Mouse (Mus musculus) midbrain, postnatal 0 days (tissue): ENCODE measurements around the gene Gramd1b. TPM values are rescaled to one million over a fixed set of nuclear protein-coding genes. Genes with fewer than 3 reads are reported as not detected.

Source experiments
- ATAC-seq: fragments of 200-750 bp; cut with Nextera tagmentation; 2 replicates; pipeline ENCODE4 v1.8.0; 2017; ENCODE audit warnings: moderate number of reproducible peaks, mild to moderate bottlenecking, moderate TSS enrichment, moderate library complexity; ENCODE audit not compliant: low FRiP score
- DNase-seq: peaks from one replicate; pipeline ENCODE4 v3.0.0-alpha.2; 2015; ENCODE audit warnings: low spot score
- H3K27ac ChIP-seq: fragments of 300-500 bp; sonication (generic); 2 replicates; pipeline ENCODE4 v1.5.1; 2014; ENCODE audit warnings: low read depth, mild to moderate bottlenecking, low read length, mixed read lengths
- H3K27me3 ChIP-seq: fragments of 300-500 bp; sonication (generic); 2 replicates; pipeline ENCODE4 v1.6.1; 2014; ENCODE audit warnings: low read length, control low read depth, mixed read lengths; ENCODE audit not compliant: insufficient read depth
- H3K36me3 ChIP-seq: fragments of 300-500 bp; sonication (generic); 2 replicates; pipeline ENCODE4 v1.6.1; 2014; ENCODE audit warnings: low read length, control low read depth, mixed read lengths; ENCODE audit not compliant: insufficient read depth
- H3K4me1 ChIP-seq: fragments of 300-500 bp; sonication (generic); 2 replicates; pipeline ENCODE4 v1.6.1; 2014; ENCODE audit warnings: mild to moderate bottlenecking, control low read depth, antibody characterized with exemption, low read length, mixed read lengths; ENCODE audit not compliant: insufficient read depth
- H3K4me2 ChIP-seq: fragments of 300-500 bp; sonication (generic); 2 replicates; pipeline ENCODE4 v1.6.1; 2014; ENCODE audit warnings: low read depth, mild to moderate bottlenecking, low read length, mixed read lengths; ENCODE audit not compliant: poor library complexity, severe bottlenecking
- H3K4me3 ChIP-seq: fragments of 300-500 bp; sonication (generic); 2 replicates; pipeline ENCODE4 v1.5.1; 2014; ENCODE audit warnings: low read depth, mild to moderate bottlenecking, low read length, moderate library complexity
- H3K9ac ChIP-seq: fragments of 300-500 bp; sonication (generic); replicated peaks from 2 replicates; pipeline ENCODE4 v1.6.1; 2014; ENCODE audit warnings: mild to moderate bottlenecking, low read length, moderate library complexity, mixed read lengths; ENCODE audit not compliant: poor library complexity, severe bottlenecking
- H3K9me3 ChIP-seq: fragments of 300-500 bp; sonication (generic); 2 replicates; pipeline ENCODE4 v1.6.1; 2016; ENCODE audit warnings: low read length, control low read depth
- CTCF ChIP-seq: IDR thresholded peaks from 2 replicates; pipeline ENCODE4 v1.5.1; 2016; ENCODE audit warnings: antibody characterized with exemption, mild to moderate bottlenecking
- WGBS: fragments of 180-500 bp; shearing (Covaris S2); extraction: QIAGEN DNeasy Blood & Tissue Kit; methylation state at CpG from one replicate; pipeline ENCODE4 v1.1.7; 2014; 5-methylcytosine and 5-hydroxymethylcytosine counted together
- polyA plus RNA-seq: library from polyadenylated mRNA; unstranded; fragments of >200 nt; fragmentation: Nextera tagmentation; extraction: Ambion mirVana; gene quantifications from 2 replicates; pipeline ENCODE4 v1.2.1, GENCODE M21; 2015
- total RNA-seq: library from RNA; depleted of rRNA; stranded (reverse); fragments of >200 nt; gene quantifications from 2 replicates; pipeline ENCODE4 v1.2.3, GENCODE M21; 2014

Gramd1b gene
- total and polyA plus RNA-seq, 2 experiments from 2014 or later: 19.1 to 48.3 TPM

DNA sequence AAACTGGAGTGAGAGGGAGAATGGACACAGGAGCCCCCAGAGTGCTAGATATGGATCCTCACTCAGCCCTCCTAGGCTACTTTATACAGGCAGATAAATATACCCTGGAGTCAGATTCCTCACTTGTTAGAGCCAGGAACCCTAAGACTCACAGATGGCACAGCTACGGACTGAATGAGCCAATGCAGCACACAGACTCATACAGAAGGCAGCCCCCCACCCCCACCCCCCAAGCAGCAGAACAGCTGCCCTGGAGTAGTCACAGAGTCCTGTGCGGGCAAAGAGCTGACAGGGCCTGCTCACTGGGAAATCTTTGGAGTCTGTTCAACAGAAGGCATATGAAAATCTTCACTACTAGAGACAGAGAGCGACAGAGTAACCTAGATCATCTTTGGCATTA is 223.9 kb downstream of the Gramd1b start:
- 73% methylated on average over 3 of the region's 3 CpGs for WGBS
- Histone ChIP-seq H3K4me1 (no peaks in the 10 kb centered on the region), H3K27me3 (no peaks in the 10 kb centered on the region), H3K27ac (no peak overlapping the region), H3K36me3 (peaks cover 76% of the 10 kb centered on the region), H3K4me3 (no peak overlapping the region), H3K9me3 (no peaks in the 10 kb centered on the region), H3K9ac (no peak overlapping the region), H3K4me2 (no peak overlapping the region)
- DNase-seq: peak; percentile 37
- no peak for TF ChIP-seq CTCF
- ATAC-seq: no peak

DNA sequence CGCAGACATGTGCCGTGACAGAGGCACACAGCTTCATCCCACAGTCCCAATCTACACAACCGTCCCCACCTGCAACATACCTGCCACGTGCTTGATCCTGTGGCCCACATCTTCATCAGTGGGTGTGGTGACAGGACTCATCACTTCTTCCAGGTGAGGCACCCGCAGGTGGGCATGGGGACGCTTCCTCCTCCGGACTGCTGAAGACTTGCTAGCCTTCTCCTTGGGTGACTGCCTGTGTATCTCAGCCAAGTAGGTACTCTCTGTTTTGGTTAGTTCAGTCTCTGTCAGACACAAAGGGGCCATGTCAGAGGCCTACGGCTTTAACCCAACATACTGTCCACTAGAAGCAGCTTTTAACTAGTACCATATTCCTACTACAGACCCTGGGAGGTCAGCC is 226.9 kb downstream of the Gramd1b start:
- Histone ChIP-seq H3K36me3 (peaks cover 81% of the 10 kb centered on the region), H3K9ac (no peak overlapping the region), H3K27ac (no peak overlapping the region), H3K4me3 (no peak overlapping the region), H3K9me3 (no peaks in the 10 kb centered on the region), H3K4me2 (no peak overlapping the region), H3K4me1 (no peaks in the 10 kb centered on the region), H3K27me3 (no peaks in the 10 kb centered on the region)
- ATAC-seq (no peak), DNase-seq (no peak)
- WGBS: 98% methylated on average over 8 of the region's 8 CpGs
- TF ChIP-seq CTCF: no peak

DNA sequence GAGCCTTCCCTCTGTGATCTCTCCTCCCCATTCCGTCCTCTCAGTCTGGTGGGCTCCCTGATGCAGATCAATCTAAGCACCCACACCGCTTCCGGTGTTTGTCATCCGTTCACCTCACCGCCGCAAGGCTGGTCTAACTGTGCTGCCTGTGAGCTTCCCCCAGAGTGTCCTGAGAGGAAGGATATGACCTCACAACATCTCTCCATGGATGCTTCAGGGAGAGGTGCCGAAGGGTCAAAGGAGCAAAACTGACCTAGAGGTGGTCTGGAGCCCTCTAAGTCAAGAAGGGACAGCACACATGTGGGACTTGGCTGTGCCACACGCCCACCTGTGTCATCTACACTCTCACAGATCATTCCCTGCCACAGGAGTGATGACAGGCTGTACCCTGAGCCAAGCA is 228.8 kb downstream of the Gramd1b start:
- Histone ChIP-seq H3K4me2 (no peak overlapping the region), H3K4me1 (no peaks in the 10 kb centered on the region), H3K4me3 (no peak overlapping the region), H3K9me3 (no peaks in the 10 kb centered on the region), H3K27me3 (no peaks in the 10 kb centered on the region), H3K9ac (no peak overlapping the region), H3K27ac (no peak overlapping the region), H3K36me3 (peaks cover 84% of the 10 kb centered on the region)
- ATAC-seq: no peak
- DNase-seq: no peak
- 90% methylated on average over 8 of the region's 8 CpGs for WGBS
- no peak for TF ChIP-seq CTCF

DNA sequence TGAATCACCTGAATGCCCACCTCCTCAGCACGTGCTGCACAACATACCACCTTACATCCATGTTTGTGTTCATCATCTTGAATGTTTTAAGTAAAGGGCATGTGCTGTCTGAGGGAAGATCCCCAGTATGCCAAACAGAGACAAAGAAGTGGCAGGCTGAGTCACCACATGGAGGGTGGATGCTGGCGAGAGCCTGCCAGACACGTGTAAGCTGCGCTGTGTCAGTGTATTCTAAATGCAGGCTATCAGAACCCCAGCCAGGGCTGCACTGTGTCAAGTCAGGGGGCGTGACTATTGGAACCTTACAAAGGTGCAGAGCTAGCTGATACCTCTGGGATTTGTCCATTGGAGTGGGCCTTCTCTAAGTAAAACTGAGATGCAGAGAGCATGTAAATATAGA is 229.7 kb downstream of the Gramd1b start:
- Histone ChIP-seq H3K4me3 (no peak overlapping the region), H3K4me2 (no peak overlapping the region), H3K27ac (no peak overlapping the region), H3K4me1 (no peaks in the 10 kb centered on the region), H3K9ac (no peak overlapping the region), H3K27me3 (no peaks in the 10 kb centered on the region), H3K9me3 (no peaks in the 10 kb centered on the region), H3K36me3 (peaks cover 83% of the 10 kb centered on the region)
- no peak for ATAC-seq
- no peak for DNase-seq
- WGBS: 89% methylated on average over 5 of the region's 5 CpGs
- TF ChIP-seq CTCF: no peak

DNA sequence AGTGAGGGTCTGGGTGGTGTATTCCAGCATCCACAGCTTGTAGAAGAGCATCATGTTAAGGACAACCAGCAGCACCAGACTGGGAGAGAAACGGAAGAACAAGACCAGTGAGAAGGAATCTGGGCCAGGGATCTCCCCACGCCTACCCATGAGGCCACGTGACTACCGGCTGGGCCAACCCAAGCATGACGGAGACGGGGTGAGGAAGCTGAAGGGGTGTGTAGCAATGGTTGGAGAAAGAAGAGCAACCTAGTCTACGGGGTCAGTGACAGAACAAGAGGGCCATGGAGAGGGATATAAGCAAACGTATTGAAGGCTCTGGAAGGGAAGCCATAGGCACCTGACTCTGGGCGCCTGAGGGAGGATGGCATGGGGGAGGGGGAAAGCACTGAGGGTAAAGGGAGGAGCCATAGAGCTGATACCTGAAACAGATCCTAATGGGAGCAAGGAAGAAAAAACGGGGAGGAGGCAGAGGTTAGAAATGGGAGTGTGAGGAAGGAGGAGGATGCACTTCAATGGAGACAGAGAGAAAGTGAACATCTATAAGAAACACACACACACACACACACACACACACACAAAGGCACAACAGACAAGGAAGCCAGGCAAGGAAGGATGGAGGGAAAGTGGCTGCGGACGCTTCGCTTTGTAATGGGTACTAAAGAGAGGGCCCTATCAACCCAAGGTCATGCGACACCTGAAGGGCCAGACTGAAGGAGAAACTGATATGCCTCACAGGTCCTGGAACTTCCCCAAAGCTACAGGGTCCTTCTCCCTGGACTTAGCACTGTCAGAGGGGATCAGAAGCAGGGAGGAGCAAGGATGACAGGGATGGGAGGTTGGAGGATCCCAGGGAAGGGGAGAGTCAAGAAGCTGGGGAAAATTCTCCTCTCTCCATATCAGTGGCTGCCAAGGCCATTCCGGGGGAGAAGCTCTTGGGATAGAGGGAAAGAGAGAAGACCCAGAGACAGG is 230.9 kb downstream of the Gramd1b start:
- ATAC-seq (no peak), DNase-seq (no peak)
- Histone ChIP-seq H3K27ac (no peak overlapping the region), H3K9ac (no peak overlapping the region), H3K27me3 (no peaks in the 10 kb centered on the region), H3K9me3 (no peaks in the 10 kb centered on the region), H3K4me3 (no peak overlapping the region), H3K36me3 (peaks cover 72% of the 10 kb centered on the region), H3K4me2 (no peak overlapping the region), H3K4me1 (no peaks in the 10 kb centered on the region)
- no peak for TF ChIP-seq CTCF
- WGBS: 89% methylated on average over 15 of the region's 15 CpGs

DNA sequence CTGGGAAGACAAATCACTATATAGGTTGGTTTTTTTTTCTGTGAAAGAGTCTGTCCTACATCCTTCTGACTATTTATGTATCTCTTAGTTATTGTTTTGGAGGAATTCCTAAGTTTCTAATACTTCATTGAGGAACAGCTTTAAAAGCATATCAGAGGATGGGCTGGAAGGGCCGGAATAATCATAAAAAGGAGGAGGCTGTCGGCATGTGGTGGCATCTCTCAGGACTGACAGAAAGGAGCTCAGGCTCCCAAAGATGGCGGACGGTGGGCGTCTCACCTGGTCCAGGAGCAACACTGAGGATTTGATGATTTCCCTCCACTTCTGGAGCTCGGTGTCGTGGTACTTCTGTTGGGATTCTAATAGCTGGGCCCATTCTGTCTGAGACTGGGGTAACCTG is 231.9 kb downstream of the Gramd1b start:
- ATAC-seq: no peak
- WGBS: 97% methylated on average over 7 of the region's 7 CpGs
- H3K4me2 ChIP-seq: no peak overlapping the region

More for the DNA sequence above, 231.9 kb downstream of the Gramd1b start:
- TF ChIP-seq CTCF: no peak
- H3K36me3 ChIP-seq: peaks cover 65% of the 10 kb centered on the region
- H3K4me1 ChIP-seq: no peaks in the 10 kb centered on the region
- no peaks in the 10 kb centered on the region for H3K9me3 ChIP-seq
- no peak for DNase-seq
- no peak overlapping the region for H3K27ac ChIP-seq
- H3K9ac ChIP-seq: no peak overlapping the region
- no peaks in the 10 kb centered on the region for H3K27me3 ChIP-seq
- H3K4me3 ChIP-seq: no peak overlapping the region
